Mouse (Mus musculus) spleen, adult 2 months (tissue): ENCODE results near the gene Tgfb1i1. TPM values are rescaled to one million over a fixed set of nuclear protein-coding genes. Genes with fewer than 3 reads are reported as not detected.

ENCODE experiments used
- DNase-seq, 2 experiments: peaks; one replicate each; pipeline versions ENCODE4 v3.0.0 to v3.0.0-alpha.2; 2012 to 2021; ENCODE audit warnings: low spot score in 2 of 2, low read depth in 1 of 2
- H3K27ac ChIP-seq: fragments of 200-500 bp; 2 replicates; pipeline ENCODE4 v1.5.1; 2012; ENCODE audit warnings: low read length, inconsistent platforms; ENCODE audit not compliant: insufficient read depth
- H3K27me3 ChIP-seq: fragments of 200-500 bp; 2 replicates; pipeline ENCODE4 v1.6.1; 2012; ENCODE audit warnings: mild to moderate bottlenecking, moderate library complexity, low read length, inconsistent platforms; ENCODE audit not compliant: control insufficient read depth, insufficient read depth
- H3K36me3 ChIP-seq: fragments of 200-500 bp; 2 replicates; pipeline ENCODE4 v1.6.1; 2012; ENCODE audit warnings: mild to moderate bottlenecking, low read length, inconsistent platforms; ENCODE audit not compliant: control insufficient read depth, insufficient read depth
- H3K4me1 ChIP-seq: fragments of 200-500 bp; 2 replicates; pipeline ENCODE4 v1.6.1; 2011; ENCODE audit warnings: inconsistent platforms; ENCODE audit not compliant: control insufficient read depth, insufficient read depth, insufficient read length
- H3K4me3 ChIP-seq: fragments of 200-500 bp; 2 replicates; pipeline ENCODE4 v1.5.1; 2011; ENCODE audit warnings: mild to moderate bottlenecking, inconsistent platforms; ENCODE audit not compliant: insufficient read depth, insufficient read length; ENCODE audit errors: extremely low read depth
- CTCF ChIP-seq: fragments of 200-500 bp; IDR thresholded peaks from 2 replicates; pipeline ENCODE4 v1.5.1; 2011; ENCODE audit warnings: mild to moderate bottlenecking, inconsistent platforms; ENCODE audit not compliant: insufficient read depth, insufficient read length, insufficient replicate concordance; ENCODE audit errors: extremely low read depth
- POLR2A ChIP-seq: fragments of 200-500 bp; IDR thresholded peaks from 2 replicates; pipeline ENCODE4 v1.6.1; 2011; ENCODE audit warnings: low read depth, low read length, inconsistent platforms
- WGBS: fragments of 180-500 bp; shearing (Covaris S2); methylation state at CpG from one replicate; pipeline ENCODE4 v1.1.7; 2018; 5-methylcytosine and 5-hydroxymethylcytosine counted together
- polyA plus RNA-seq: library from polyadenylated mRNA; depleted of rRNA; stranded (reverse); fragments of >200 nt; gene quantifications from 2 replicates; pipeline ENCODE4 v1.2.3, GENCODE M21; 2012; rRNA removed

The Tgfb1i1 gene
- polyA plus RNA-seq, 1 experiment = 33.8 TPM

DNA sequence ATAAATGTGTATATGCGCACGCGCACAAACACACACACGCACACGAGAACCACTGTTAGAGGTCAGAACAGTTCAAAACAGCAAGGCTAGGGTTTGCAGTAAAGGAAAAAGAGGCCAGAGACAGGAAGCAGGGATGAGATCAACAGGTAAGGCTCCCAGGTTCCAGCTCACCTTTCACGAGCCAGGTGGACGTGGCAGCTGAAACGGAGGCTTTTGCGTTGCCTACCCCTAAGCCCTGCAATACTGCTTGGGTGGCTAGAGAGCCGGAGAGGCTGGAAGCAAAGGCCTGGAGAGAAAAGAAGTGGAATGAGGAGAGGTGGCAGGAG is 50.6 kb downstream of the Tgfb1i1 start:
- TF ChIP-seq POLR2A (no peak), CTCF (no peak)
- Histone ChIP-seq H3K36me3 (no peaks in the 10 kb centered on the region), H3K27ac (no peak overlapping the region; the same call in 1 of the 2 replicates), H3K4me1 (peaks cover 5% of the 10 kb centered on the region; the same call in 1 of the 2 replicates), H3K4me3 (peak overlapping the region; percentile 86), H3K27me3 (no peaks in the 10 kb centered on the region; the same call in 1 of the 2 replicates)
- no peak for DNase-seq
- 35% methylated on average over 10 of the region's 10 CpGs for WGBS

DNA sequence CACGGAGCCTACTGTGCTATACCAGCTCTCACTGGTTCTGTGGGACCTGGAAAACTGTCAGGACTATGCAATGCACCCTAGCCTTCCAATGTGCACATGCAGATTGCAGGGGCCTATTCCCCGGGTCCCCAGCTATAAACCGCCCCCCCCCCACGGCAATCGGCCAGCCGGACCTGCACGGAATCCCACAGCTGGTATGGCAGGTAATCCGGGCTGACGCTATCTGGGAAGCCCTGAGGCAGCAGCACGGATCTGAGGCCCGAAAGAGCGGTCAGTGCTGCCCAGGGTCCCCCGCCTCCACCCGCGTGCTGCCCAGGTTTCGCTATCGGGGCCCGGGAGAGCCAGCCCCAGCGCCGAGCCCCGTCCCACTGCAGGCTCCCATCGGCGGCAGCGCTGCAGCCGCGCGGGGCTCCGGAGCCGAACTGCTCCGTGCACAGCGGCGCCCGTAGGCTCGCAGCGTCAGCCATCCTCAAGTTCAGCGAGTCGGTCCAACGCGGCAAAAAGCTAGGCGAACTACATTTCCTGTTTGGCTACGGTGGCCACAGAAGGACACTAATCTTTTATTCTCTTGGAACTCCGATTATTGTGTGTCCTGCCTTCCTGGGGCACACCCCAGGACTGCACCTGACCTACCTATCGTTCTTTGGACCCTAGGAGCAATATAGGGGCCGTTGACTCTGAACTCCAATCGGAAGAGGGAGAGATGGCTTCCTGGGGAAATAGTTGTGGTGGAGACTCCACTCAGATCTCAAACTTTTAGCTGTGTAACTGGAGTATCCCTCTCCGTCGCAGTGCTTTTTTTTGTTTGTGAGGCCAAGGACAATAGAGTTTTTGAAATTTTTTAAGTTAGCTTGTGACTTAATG is 51.2 kb downstream of the Tgfb1i1 start, which contains the start of gene BC017158:
TSS of gene BC017158 (minus strand) at position 554 of the 864 bp plus-strand sequence.
- peak within 1 kb of the TSS; percentile 86 for H3K4me3 ChIP-seq
- no peaks in the 10 kb centered on the region for H3K36me3 ChIP-seq
- under 1% methylated on average over 47 of the region's 47 CpGs for WGBS
- H3K27me3 ChIP-seq = no peaks in the 10 kb centered on the region; the same call in 1 of the 2 replicates
- H3K27ac ChIP-seq = peak within 1 kb of the TSS; percentile 52
- peaks cover 5% of the 10 kb centered on the region; the same call in 1 of the 2 replicates for H3K4me1 ChIP-seq
- TF ChIP-seq CTCF (no peak), POLR2A (no peak)
- peak; percentile 36 to 59 for DNase-seq

DNA sequence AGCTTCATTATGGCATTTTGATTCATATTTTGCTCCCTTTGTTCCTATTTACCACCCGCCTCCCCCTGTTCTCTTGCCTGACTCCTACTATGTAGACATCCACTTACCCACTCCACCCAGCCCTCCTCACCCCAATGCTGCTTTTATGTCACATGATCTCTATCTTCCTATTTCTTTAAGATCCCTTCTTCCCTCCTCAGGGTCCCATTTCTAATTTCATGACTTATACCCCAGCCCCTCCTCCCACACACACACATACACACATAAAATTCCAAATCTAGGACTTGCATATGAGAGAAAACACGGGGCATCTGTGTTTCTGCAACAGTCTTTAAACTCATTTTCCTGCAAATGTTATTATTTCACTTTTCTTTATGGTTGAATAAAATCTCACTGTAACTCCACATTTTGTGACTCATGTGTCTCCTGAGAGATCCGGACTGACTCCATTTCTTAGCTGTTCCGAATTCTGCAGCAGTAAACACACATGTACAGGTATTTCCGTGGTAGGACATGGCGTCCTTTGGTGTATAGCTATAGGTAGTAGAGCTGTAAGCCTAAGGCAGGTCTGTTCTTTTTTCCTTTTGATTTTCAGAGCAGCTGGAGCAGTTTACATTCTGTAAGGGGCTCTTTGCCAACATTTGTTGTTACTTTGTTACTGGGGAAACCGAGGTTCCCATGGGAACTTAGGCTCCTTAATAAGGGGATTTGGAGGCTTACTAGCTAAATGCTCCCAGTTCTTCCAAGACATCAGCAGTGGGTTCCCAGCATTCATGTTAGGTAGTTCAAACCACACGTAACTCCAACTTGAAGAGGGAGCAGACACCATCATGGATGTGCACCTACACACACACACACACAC is 52.1 kb downstream of the Tgfb1i1 start:
- Histone ChIP-seq H3K36me3 (no peaks in the 10 kb centered on the region), H3K4me3 (no peak overlapping the region), H3K27ac (no peak overlapping the region), H3K4me1 (peaks cover 5% of the 10 kb centered on the region; the same call in 1 of the 2 replicates), H3K27me3 (no peaks in the 10 kb centered on the region; the same call in 1 of the 2 replicates)
- DNase-seq = no peak
- 82% methylated on average over 8 of the region's 8 CpGs for WGBS
- TF ChIP-seq POLR2A = no peak
- TF ChIP-seq CTCF = no peak

DNA sequence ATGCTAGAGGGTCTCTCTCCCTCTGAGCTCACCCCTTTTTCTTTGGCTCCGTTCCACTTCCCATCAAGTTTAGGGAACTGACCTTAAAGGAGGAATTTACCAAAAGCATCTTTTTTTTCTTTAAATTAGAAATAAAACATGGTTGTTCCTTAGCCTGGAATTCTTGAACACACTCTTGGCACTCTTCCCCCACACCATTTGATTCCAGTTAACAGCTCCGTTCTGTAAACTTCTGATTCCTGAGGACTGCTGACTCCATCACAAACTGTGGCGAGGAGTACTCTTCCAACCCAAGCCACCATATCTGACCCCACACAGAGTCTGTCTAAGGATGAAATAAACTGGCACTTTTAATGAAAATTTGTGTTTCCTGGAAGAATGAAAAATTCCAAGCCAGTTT is 54.3 kb downstream of the Tgfb1i1 start:
- H3K4me3 ChIP-seq = no peak overlapping the region
- no peak for DNase-seq
- H3K36me3 ChIP-seq = no peaks in the 10 kb centered on the region
- TF ChIP-seq POLR2A (no peak), CTCF (no peak)
- 84% methylated on average over 3 of the region's 3 CpGs for WGBS
- peaks cover 5% of the 10 kb centered on the region for H3K4me1 ChIP-seq
- H3K27ac ChIP-seq = no peak overlapping the region
- H3K27me3 ChIP-seq = no peaks in the 10 kb centered on the region; the same call in 1 of the 2 replicates

DNA sequence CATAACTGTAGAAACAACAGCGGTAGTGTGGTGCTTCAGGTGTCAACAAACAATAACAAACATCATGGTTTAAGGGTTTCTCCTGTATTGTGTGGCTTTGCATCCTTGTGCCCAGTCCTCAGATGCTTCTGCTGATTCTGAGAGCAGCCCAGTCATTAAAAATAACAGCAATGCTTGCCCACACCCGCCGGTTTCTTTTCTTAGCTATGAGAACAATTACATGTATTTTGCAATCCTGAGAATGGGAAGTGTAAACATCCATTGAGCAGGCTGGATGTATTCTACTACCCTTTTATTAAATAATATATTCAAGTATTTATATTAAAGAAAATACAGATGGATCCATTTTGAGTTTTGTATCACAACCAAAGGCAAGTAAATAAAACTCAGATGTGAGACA is 55.5 kb downstream of the Tgfb1i1 start:
- TF ChIP-seq POLR2A = no peak
- Histone ChIP-seq H3K4me1 (peaks cover 4% of the 10 kb centered on the region), H3K27ac (no peak overlapping the region), H3K36me3 (no peaks in the 10 kb centered on the region), H3K27me3 (no peaks in the 10 kb centered on the region; the same call in 1 of the 2 replicates), H3K4me3 (no peak overlapping the region)
- DNase-seq = no peak
- 68% methylated on average over 3 of the region's 3 CpGs for WGBS

DNA sequence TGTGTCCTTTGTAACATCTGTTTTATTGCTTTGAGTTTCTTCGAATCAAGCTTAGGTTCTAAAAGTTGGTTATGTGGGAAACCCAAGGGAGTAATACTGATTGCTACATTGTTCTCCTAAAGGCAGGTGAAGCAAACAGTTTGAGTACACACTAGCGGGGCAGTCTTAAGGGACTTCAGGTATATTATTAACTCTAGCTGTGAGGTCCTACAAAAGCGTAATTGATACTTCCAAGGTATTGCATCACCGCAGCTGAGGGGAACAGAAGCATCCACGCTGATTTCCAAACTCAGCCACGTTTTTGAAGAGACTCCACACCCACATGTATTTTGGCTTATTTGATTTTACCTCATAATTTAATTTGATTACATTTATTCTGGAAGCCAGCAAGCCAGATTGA is 57.6 kb downstream of the Tgfb1i1 start:
- no peaks in the 10 kb centered on the region; the same call in 1 of the 2 replicates for H3K27me3 ChIP-seq
- no peaks in the 10 kb centered on the region for H3K36me3 ChIP-seq
- WGBS = 93% methylated on average over 6 of the region's 6 CpGs
- no peak overlapping the region for H3K4me3 ChIP-seq
- TF ChIP-seq CTCF = no peak
- TF ChIP-seq POLR2A = no peak
- no peak for DNase-seq
- no peak overlapping the region for H3K27ac ChIP-seq
- no peaks in the 10 kb centered on the region; the same call in 1 of the 2 replicates for H3K4me1 ChIP-seq

DNA sequence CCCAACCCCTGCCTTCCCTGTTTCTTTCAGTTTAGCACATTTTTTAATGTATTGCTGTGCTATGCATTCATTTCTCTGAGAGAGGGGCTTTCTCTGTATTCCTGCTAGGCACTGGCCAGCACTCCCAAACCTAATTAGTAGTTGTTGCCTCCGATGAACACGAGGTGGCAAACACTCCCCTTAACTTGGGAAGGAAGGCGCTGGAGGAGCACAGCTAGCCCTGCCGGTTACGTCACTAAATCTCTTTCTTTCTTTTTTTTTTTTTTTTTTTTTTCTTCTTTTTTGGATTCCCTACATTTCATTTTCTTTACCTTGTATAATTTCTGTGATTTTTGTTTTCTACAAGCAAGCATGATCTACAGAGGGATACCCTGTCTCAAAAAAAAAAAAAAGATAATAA is 58.3 kb downstream of the Tgfb1i1 start:
- TF ChIP-seq POLR2A (no peak), CTCF (0 out of 2 replicates have a peak, but pooled peaks have one; percentile 18)
- no peak overlapping the region for H3K4me3 ChIP-seq
- H3K27ac ChIP-seq = no peak overlapping the region
- H3K36me3 ChIP-seq = no peaks in the 10 kb centered on the region
- WGBS = 6% methylated on average over 5 of the region's 5 CpGs
- no peak for DNase-seq
- H3K4me1 ChIP-seq = no peaks in the 10 kb centered on the region; the same call in 1 of the 2 replicates
- no peaks in the 10 kb centered on the region; the same call in 1 of the 2 replicates for H3K27me3 ChIP-seq

Other genes starting within 250 kb of the Tgfb1i1 start
- gene Trim72, start 242.9 kb upstream of the Tgfb1i1 start, polyA plus RNA-seq = 0.19 and 0.33 TPM in 2 replicates
- gene Itgam, start 184.2 kb upstream of the Tgfb1i1 start, polyA plus RNA-seq = 11.1 and 26.4 TPM in 2 replicates
- 0.40 and 0.61 TPM in 2 replicates for gene Gm49368, start 184.1 kb upstream of the Tgfb1i1 start, polyA plus RNA-seq
- gene Itgax, start 117.3 kb upstream of the Tgfb1i1 start, polyA plus RNA-seq = 28.4 and 29.5 TPM in 2 replicates
- 50.9 and 61.3 TPM in 2 replicates for gene Itgad, start 92.4 kb upstream of the Tgfb1i1 start, polyA plus RNA-seq
- gene Cox6a2, start 40.4 kb upstream of the Tgfb1i1 start, polyA plus RNA-seq = 14.6 and 17.6 TPM in 2 replicates
- 32.9 and 47.1 TPM in 2 replicates for gene Armc5, start 9.5 kb upstream of the Tgfb1i1 start, polyA plus RNA-seq
- 1.1 and 1.4 TPM in 2 replicates for gene 9130023H24Rik, start 8.8 kb upstream of the Tgfb1i1 start, polyA plus RNA-seq
- 0.15 and 0.53 TPM in 2 replicates for gene Slc5a2, start 18.8 kb downstream of the Tgfb1i1 start, polyA plus RNA-seq
- 32.6 and 41.0 TPM in 2 replicates for gene BC017158, start 51.4 kb downstream of the Tgfb1i1 start, polyA plus RNA-seq
- 20.8 and 21.6 TPM in 2 replicates for gene Rgs10, start 171.9 kb downstream of the Tgfb1i1 start, polyA plus RNA-seq
- 15.8 and 20.6 TPM in 2 replicates for gene Tial1, start 214.9 kb downstream of the Tgfb1i1 start, polyA plus RNA-seq